Mouse (Mus musculus) adrenal gland (tissue): ENCODE results near the gene Sparcl1.

Source experiments
- intact Hi-C: fragments of 180-260 bp; cut with DNase I; formaldehyde crosslinking; loops from one replicate; pipeline ENCODE4 v1.15.1; 2025
- long read RNA-seq, 2 experiments: library from polyadenylated mRNA; unstranded; transcript quantifications; one replicate each; pipeline ENCODE4 v2.0.0; 2020; ENCODE audit warnings: borderline replicate concordance in 1 of 2; ENCODE audit not compliant: insufficient replicate concordance in 1 of 2

The Sparcl1 gene
- long read RNA-seq, experiment 1, transcript Sparcl1-201 (11 exons, 2,759 nt) = major isoform, 47 of 71 reads
- long read RNA-seq, experiment 1, partial matches to known transcripts = 22 of 71 reads
- long read RNA-seq, experiment 1, other reads (novel, unspliced or antisense) = 2 of 71 reads
- long read RNA-seq, experiment 2, transcript Sparcl1-201 (11 exons, 2,759 nt) = major isoform, 26 of 47 reads
- long read RNA-seq, experiment 2, partial matches to known transcripts = 19 of 47 reads
- long read RNA-seq, experiment 2, other reads (novel, unspliced or antisense) = 2 of 47 reads

- intact Hi-C loops = no loop called here
These were observed at the start of gene Sparcl1 for GRCm38 (mm10) chr5:104113491-104114172. TSS of gene Sparcl1 (minus strand) at chr5:104113733.

GRCm38 (mm10) chr5:104161390-104161789 is 47.9 kb upstream of the Sparcl1 start:
- intact Hi-C loops = no loop called here

GRCm38 (mm10) chr5:104160581-104160980 is 47.0 kb upstream of the Sparcl1 start:
- intact Hi-C loops = no loop called here

GRCm38 (mm10) chr5:104158332-104159052 is 45.0 kb upstream of the Sparcl1 start:
- intact Hi-C loops = no loop called here

GRCm38 (mm10) chr5:104157701-104158100 is 44.2 kb upstream of the Sparcl1 start:
- intact Hi-C loops = no loop called here

GRCm38 (mm10) chr5:104150196-104150595 is 36.7 kb upstream of the Sparcl1 start:
- intact Hi-C loops = no loop called here

- intact Hi-C loops = no loop called here
These were observed 35.8 kb upstream of the Sparcl1 start for GRCm38 (mm10) chr5:104149349-104149748.

- intact Hi-C loops = no loop called here
These were observed 30.5 kb upstream of the Sparcl1 start for GRCm38 (mm10) chr5:104144057-104144456.

GRCm38 (mm10) chr5:104141067-104141466 is 27.5 kb upstream of the Sparcl1 start:
- intact Hi-C loops = no loop called here

GRCm38 (mm10) chr5:104137920-104138541 is 24.5 kb upstream of the Sparcl1 start:
- intact Hi-C loops = no loop called here

- intact Hi-C loops = loop anchor here (5.0 kb wide), 1 partner anchor 84 kb away; no protein-coding TSS in a partner anchor
These were observed 20.2 kb upstream of the Sparcl1 start for GRCm38 (mm10) chr5:104133752-104134151.

- intact Hi-C loops = loop anchor here (1.0 to 5.0 kb wide), 2 partner anchors 86 to 202 kb away; no protein-coding TSS in a partner anchor
These were observed 18.0 kb upstream of the Sparcl1 start for GRCm38 (mm10) chr5:104131544-104131943.

GRCm38 (mm10) chr5:104130891-104131290 is 17.4 kb upstream of the Sparcl1 start:
- intact Hi-C loops = loop anchor here (1.0 to 5.0 kb wide), 2 partner anchors 86 to 202 kb away; no protein-coding TSS in a partner anchor

- intact Hi-C loops = loop anchor here (10.0 kb wide), 1 partner anchor 316 kb away; no protein-coding TSS in a partner anchor
These were observed 14.9 kb upstream of the Sparcl1 start for GRCm38 (mm10) chr5:104128281-104129031.

- intact Hi-C loops = loop anchor here (10.0 kb wide), 1 partner anchor 317 kb away; no protein-coding TSS in a partner anchor
These were observed 13.8 kb upstream of the Sparcl1 start for GRCm38 (mm10) chr5:104127351-104127750.

- intact Hi-C loops = loop anchor here (10.0 kb wide), 1 partner anchor 318 kb away; no protein-coding TSS in a partner anchor
These were observed 13.2 kb upstream of the Sparcl1 start for GRCm38 (mm10) chr5:104126561-104127320.

- intact Hi-C loops = loop anchor here (10.0 kb wide), 1 partner anchor 321 kb away; no protein-coding TSS in a partner anchor
These were observed 10.6 kb upstream of the Sparcl1 start for GRCm38 (mm10) chr5:104124016-104124658.

- intact Hi-C loops = no loop called here
These were observed 2.4 kb upstream of the Sparcl1 start for GRCm38 (mm10) chr5:104115890-104116289.

GRCm38 (mm10) chr5:104115118-104115517 is 1.6 kb upstream of the Sparcl1 start:
- intact Hi-C loops = no loop called here
